Mouse (Mus musculus): ENCODE results near the gene Bmper.

Bmper gene

GRCm38 (mm10) chr9:23442168-23442567, 219.3 kb downstream of the Bmper start:
- no peak for DNase-seq

DNA sequence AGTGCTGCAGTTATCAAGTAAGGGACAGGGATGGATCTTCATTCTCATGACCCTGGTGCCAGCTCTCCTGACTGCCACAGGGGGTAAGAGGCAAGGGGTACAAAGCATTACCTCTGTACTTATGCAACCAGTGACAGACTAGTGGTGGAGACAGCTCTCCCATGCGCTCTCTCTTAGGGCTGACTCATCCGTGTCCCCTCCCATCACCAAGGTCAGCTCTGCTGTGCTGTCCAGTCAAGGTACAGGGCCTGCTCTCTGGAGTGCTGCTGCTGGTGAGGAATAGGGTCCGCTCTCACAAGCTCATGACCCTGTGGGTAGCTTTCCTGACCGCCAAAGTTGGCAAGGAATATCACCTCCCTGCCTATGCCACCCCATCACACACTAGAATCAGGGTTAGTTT, 222.1 kb downstream of the Bmper start:
- no peak for DNase-seq

- no peak for DNase-seq
Measured at GRCm38 (mm10) chr9:23447271-23447961, 224.5 kb downstream of the Bmper start.

DNA sequence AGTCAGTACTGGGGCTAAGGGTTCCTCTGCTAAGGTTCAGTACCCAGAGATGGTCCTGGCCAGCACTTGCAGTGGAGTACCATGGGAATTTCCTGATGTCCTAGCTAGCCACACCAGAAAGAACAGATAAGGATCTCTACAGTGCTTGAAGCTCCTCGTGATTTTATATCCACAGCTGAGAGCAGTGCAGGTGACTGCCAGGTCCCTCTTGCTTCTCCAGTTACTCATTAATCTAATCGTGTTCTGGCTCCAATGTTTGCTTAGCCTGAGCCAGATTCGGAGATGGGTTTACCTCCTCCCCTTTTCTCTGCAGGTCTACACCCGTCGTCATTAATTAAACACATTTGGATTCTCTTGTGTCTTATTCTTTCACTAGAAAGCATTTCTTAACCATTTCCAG, 230.4 kb downstream of the Bmper start:
- peak; percentile 26 for DNase-seq

DNA sequence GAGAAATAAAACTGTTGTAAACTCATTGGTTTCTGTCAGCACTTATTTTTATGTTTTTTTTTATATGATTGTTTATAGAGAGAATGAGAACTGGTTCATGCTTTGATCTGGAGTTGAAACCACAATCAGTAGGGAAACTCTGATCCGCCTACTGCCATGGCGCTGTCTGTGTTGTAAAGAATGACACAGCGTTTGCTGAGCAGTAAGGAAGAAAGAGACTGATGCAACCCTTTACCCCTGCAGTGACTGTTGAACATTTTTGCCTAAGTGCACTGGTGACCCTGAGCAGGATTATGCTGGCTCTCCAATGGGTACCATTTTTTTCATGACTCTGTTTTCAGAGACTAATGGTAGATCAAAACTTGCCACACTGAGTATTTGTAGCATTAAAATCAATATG, 234.3 kb downstream of the Bmper start:
- no peak for DNase-seq

GRCm38 (mm10) chr9:23460721-23461120, 237.8 kb downstream of the Bmper start:
- DNase-seq, result no peak

GRCm38 (mm10) chr9:23462949-23463608, 240.2 kb downstream of the Bmper start:
- peak; percentile 40 for DNase-seq

GRCm38 (mm10) chr9:23464981-23465630, 242.2 kb downstream of the Bmper start:
- no peak for DNase-seq

GRCm38 (mm10) chr9:23469886-23470285, 247.0 kb downstream of the Bmper start:
- DNase-seq, result peak; percentile 61

GRCm38 (mm10) chr9:23485851-23486250, 263.0 kb downstream of the Bmper start:
- DNase-seq, result no peak

DNA sequence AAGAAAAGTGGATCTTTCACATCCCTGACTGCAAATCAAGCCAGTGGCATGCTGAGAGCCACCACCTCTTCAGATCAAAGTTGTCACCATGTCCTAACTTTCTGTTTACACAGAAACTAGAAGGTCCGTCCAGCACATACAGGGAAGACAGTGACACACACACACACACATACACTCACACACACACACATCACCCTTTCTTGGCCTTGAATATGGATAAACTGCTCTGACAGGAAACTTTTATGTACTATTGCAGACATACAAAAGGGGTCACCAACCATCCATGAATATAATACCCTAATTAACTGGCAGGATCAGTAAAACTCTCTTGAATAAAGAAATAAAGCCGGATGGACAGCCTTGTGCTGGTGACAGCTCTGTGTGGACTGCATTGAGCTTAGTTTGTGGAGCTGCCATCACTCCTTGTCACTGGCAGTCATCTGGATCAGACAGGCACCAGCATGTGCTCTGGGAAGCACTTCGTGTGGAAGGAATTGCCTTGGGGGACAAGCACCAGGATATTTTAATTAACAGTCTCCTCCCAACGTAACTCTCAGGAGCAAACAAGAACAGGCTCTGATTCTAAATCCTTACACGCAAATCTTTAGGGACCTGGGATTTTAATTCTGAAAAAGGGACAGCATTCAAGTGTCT, 264.0 kb downstream of the Bmper start:
- no peak for DNase-seq

GRCm38 (mm10) chr9:23488265-23488664, 265.4 kb downstream of the Bmper start:
- DNase-seq, result no peak

DNA sequence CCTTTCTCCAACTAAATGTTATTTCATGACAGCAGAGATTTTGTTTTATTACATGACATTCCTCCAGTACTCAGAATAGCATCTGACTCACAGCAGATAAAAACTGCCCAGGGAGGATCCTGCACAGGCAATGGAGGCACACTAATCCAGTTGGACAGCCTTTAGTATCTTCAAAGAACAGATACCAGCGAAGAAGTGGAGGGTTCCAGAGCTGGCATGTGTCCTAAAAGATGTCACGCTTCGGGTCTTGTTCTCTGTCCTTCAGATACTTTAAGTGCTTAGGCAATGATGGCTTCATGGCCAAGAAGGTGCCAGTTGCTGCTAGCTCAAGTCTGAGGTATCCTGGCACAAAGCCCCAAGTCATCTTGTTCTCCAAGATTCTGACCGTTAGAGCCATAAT, 272.5 kb downstream of the Bmper start:
- DNase-seq, result no peak

DNA sequence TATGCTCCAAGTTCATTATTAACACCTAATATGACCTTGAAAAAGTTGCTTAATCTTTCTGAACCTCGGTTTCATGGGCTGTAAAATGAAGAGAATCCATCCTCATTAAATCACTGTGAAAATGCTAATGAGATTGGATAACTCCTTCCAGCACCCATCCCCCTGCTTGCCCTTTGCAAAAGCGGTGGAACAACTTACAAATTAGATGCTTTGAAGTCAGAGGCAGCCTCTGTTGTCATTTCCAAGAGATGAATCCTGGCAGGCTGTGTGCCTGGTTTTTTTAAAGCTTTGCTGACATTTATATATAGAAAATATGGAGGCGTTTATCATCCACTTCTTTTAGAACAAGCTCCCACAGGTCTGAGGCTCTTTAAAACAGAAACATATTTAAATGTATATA, 274.8 kb downstream of the Bmper start:
- no peak for DNase-seq

- no peak for DNase-seq
Measured at GRCm38 (mm10) chr9:23533870-23534269, 311.0 kb downstream of the Bmper start.
